Mouse (Mus musculus) forebrain, embryonic 10.5 days (tissue): Measurements from ENCODE around the gene Svs3b. TPM values are rescaled to one million over a fixed set of nuclear protein-coding genes. Genes with fewer than 3 reads are reported as not detected.
"Not testable (repeated sequence)": the region's sequence is repeated elsewhere in the genome, so short reads cannot be mapped to it uniquely, and the experiment has no call there.

Experiments
- DNase-seq: peaks from one replicate; pipeline ENCODE4 v3.0.0-alpha.2; 2017; ENCODE audit warnings: low spot score; ENCODE audit errors: extremely low spot score
- H3K27ac ChIP-seq: fragments of 300-500 bp; sonication (generic); 2 replicates; pipeline ENCODE4 v1.5.1; 2016; ENCODE audit warnings: mild to moderate bottlenecking
- H3K27me3 ChIP-seq: fragments of 300-500 bp; sonication (generic); 2 replicates; pipeline ENCODE4 v1.6.1; 2016; ENCODE audit warnings: mild to moderate bottlenecking; ENCODE audit not compliant: poor library complexity, severe bottlenecking
- H3K36me3 ChIP-seq: fragments of 300-500 bp; sonication (generic); replicated peaks from 2 replicates; pipeline ENCODE4 v1.6.1; 2016; ENCODE audit warnings: mild to moderate bottlenecking, moderate library complexity
- H3K4me1 ChIP-seq: fragments of 300-500 bp; sonication (generic); 2 replicates; pipeline ENCODE4 v1.6.1; 2016
- H3K4me3 ChIP-seq: fragments of 300-500 bp; sonication (generic); 2 replicates; pipeline ENCODE4 v1.5.1; 2016; ENCODE audit warnings: mild to moderate bottlenecking, moderate library complexity
- H3K9me3 ChIP-seq: fragments of 300-500 bp; sonication (generic); 2 replicates; pipeline ENCODE4 v1.6.1; 2016; ENCODE audit warnings: mild to moderate bottlenecking, moderate library complexity
- WGBS: fragments of 180-500 bp; shearing (Covaris S2); methylation state at CpG from one replicate; pipeline ENCODE4 v1.1.7; 2016; 5-methylcytosine and 5-hydroxymethylcytosine counted together
- polyA plus RNA-seq: library from polyadenylated mRNA; unstranded; fragments of >200 nt; fragmentation: Nextera tagmentation; extraction: Ambion mirVana; gene quantifications from 2 replicates; pipeline ENCODE4 v1.2.1, GENCODE M21; 2016

Svs3b gene
- polyA plus RNA-seq: not detected in 2 replicates

DNA sequence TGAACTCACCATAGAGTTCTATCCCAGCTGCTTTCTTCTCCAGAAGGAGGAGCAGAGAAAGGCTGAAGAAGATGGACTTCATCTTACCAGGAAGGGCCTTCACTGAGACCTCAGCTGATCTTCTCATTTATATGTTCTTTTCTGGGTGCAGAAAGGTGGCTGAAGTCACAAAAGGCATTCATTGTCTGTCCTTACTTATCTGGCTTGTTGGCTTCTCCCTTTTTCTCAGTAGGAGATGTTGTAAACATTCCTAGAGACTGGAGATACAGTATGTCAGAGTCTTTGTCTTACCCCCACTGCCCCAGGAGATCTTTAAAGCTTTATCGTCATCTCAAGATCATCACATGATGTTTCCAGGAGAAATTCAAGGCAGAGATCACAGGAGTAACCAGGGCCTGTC is at the start of gene Svs3b:
Svs3b (minus strand) TSS at position 101 of the 400 bp plus-strand sequence.
- H3K4me3 ChIP-seq, H3K36me3 ChIP-seq, H3K9me3 ChIP-seq, H3K27ac ChIP-seq, H3K27me3 ChIP-seq, DNase-seq, H3K4me1 ChIP-seq: not testable (repeated sequence)
- WGBS: 86% methylated on average over 1 of the region's 1 CpGs

GRCm38 (mm10) chr2:164288968-164289367 is 32.5 kb upstream of the Svs3b start, which contains the start of gene Svs3a:
Svs3a (plus strand) TSS chr2:164289268.
- H3K9me3 ChIP-seq, DNase-seq, H3K27ac ChIP-seq, H3K4me1 ChIP-seq, H3K27me3 ChIP-seq, H3K36me3 ChIP-seq, H3K4me3 ChIP-seq: not testable (repeated sequence)
- WGBS: 89% methylated on average over 1 of the region's 1 CpGs

GRCm38 (mm10) chr2:164278359-164278758 is 21.9 kb upstream of the Svs3b start, which contains the start of gene Svs4:
Svs4 (minus strand) TSS chr2:164278459.
- Histone ChIP-seq H3K27ac (no peak within 1 kb of the TSS), H3K4me1 (no peaks in the 10 kb centered on the region), H3K4me3 (no peak within 1 kb of the TSS), H3K36me3 (no peaks in the 10 kb centered on the region), H3K9me3 (no peaks in the 10 kb centered on the region), H3K27me3 (no peaks in the 10 kb centered on the region)
- WGBS: 92% methylated on average over 4 of the region's 4 CpGs
- DNase-seq: no peak

- Histone ChIP-seq H3K27me3 (no peaks in the 10 kb centered on the region), H3K36me3 (no peaks in the 10 kb centered on the region), H3K9me3 (no peaks in the 10 kb centered on the region), H3K4me3 (no peak within 1 kb of the TSS), H3K4me1 (peaks cover 3% of the 10 kb centered on the region; the same call in 1 of the 2 replicates), H3K27ac (no peak within 1 kb of the TSS)
- 89% methylated on average over 3 of the region's 3 CpGs for WGBS
- no peak for DNase-seq
Measured at GRCm38 (mm10) chr2:164238366-164238765, 18.1 kb downstream of the Svs3b start, which contains the start of gene Svs2. Svs2 (minus strand) TSS chr2:164238466.

DNA sequence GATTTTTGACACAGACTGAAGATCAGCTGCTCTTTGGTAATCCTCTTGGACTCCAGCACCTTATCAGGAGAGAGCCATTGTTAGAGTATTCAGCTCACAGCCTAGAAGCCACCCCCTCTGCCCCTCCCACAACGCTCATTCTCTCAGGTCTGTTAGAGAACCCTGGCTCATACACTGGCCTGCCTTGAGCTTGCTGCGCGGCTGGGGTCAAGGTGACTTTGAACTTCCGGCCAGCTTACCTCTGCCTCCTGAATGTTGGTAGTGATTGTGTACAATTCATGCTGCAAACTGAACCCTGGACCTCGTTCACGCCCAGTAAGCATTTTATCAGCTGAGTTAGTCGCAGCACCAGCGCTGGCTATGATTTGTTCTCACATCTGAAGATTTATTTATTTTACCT is 23.8 kb downstream of the Svs3b start:
- H3K27ac ChIP-seq: no peak overlapping the region
- H3K4me3 ChIP-seq: no peak overlapping the region
- H3K9me3 ChIP-seq: no peaks in the 10 kb centered on the region
- no peak for DNase-seq
- no peaks in the 10 kb centered on the region for H3K36me3 ChIP-seq
- 92% methylated on average over 8 of the region's 8 CpGs for WGBS
- H3K27me3 ChIP-seq: no peaks in the 10 kb centered on the region
- H3K4me1 ChIP-seq: no peaks in the 10 kb centered on the region

DNA sequence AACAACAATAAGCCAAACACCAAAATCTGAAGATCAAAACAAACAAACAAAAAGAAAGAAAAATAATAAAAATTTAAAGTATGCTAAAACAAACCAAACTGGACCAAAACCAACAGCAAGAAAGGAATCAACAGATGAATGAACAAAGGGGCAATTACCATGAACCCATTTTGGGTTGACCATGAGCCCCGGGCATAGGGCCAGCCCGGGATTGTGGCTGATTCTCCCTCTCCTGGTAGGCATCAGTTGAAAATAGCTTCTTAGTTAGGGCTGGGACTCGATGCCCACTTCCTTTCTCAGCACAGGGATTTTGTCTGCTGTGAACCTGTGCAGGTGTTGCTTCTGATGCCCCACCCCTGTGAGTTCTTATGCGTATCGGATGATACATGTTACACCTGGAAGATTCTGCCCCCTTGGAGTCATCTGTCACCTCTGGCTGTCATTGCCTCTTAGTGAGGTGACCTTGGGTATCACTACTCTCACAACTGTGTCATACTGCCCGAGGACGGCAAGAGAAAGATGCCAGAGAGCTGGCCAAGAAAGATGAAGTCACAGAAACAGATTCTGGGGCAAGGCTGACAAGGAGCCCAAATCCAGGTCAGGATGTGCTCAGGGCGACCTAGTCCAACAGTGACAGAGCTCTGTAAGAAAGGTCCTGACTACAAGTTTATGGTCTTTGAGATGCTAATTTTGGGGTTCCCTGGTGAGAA is 27.9 kb downstream of the Svs3b start:
- DNase-seq: no peak
- Histone ChIP-seq H3K27ac (no peak overlapping the region), H3K36me3 (no peaks in the 10 kb centered on the region), H3K9me3 (no peaks in the 10 kb centered on the region), H3K4me3 (no peak overlapping the region), H3K4me1 (no peaks in the 10 kb centered on the region), H3K27me3 (no peaks in the 10 kb centered on the region)
- 91% methylated on average over 8 of the region's 8 CpGs for WGBS

- DNase-seq: no peak
- H3K27ac ChIP-seq: no peak within 1 kb of the TSS
- no peaks in the 10 kb centered on the region for H3K27me3 ChIP-seq
- 89% methylated on average over 11 of the region's 11 CpGs for WGBS
- no peaks in the 10 kb centered on the region for H3K9me3 ChIP-seq
- no peak within 1 kb of the TSS for H3K4me3 ChIP-seq
- H3K4me1 ChIP-seq: no peaks in the 10 kb centered on the region
- H3K36me3 ChIP-seq: no peaks in the 10 kb centered on the region
Measured at GRCm38 (mm10) chr2:164221522-164221921, 34.9 kb downstream of the Svs3b start, which contains the start of gene Wfdc15b. Wfdc15b (minus strand) TSS chr2:164221660.

DNA sequence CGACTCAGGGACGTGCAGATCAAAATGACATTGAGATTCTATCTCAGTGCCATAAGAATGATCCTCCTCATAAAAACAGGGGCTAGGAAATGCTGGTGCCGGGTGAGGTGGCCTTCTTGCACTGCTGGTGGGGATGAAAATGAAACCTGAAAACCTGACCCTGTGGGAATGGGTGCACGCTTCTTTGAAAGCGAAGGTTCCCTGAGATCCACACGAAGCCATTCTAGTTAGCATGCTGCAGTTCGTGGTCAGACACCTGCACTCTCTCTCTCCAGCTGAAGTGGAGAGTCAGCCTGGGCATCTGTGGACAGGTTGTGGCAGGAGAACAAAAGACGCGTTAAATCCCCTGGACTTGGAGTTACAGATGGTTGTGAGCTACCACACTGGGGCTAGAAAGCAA is 37.1 kb downstream of the Svs3b start:
- no peaks in the 10 kb centered on the region for H3K36me3 ChIP-seq
- 87% methylated on average over 9 of the region's 9 CpGs for WGBS
- no peak overlapping the region for H3K27ac ChIP-seq
- no peak overlapping the region for H3K4me3 ChIP-seq
- no peaks in the 10 kb centered on the region for H3K9me3 ChIP-seq
- no peaks in the 10 kb centered on the region for H3K27me3 ChIP-seq
- no peaks in the 10 kb centered on the region for H3K4me1 ChIP-seq
- DNase-seq: no peak

- WGBS: 90% methylated on average over 5 of the region's 5 CpGs
- Histone ChIP-seq H3K4me3 (no peak overlapping the region), H3K27ac (no peak overlapping the region), H3K27me3 (no peaks in the 10 kb centered on the region), H3K36me3 (no peaks in the 10 kb centered on the region), H3K9me3 (no peaks in the 10 kb centered on the region), H3K4me1 (no peaks in the 10 kb centered on the region)
- DNase-seq: no peak
Measured at GRCm38 (mm10) chr2:164212711-164213110, 43.7 kb downstream of the Svs3b start.

DNA sequence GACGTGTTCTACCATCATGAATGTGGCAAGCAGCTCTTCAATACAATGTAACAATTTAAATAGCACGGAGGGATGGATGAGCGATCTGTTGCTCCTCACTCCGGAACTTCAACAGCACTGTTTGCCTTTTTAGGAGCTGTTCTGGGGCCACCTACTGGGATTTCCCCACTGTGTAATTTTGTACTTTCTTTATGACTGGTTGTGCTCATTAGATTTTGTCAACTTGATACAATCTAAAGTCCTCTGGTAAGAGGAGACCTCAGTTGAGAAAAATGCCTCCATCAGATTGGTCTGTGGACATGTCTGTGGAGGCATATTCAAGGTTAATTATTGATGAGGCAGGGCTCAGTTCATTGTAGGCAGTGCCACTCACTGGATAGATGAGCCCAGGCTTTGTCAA is 45.5 kb downstream of the Svs3b start:
- 86% methylated on average over 4 of the region's 4 CpGs for WGBS

GRCm38 (mm10) chr2:164206676-164207075 is 49.8 kb downstream of the Svs3b start:
- Histone ChIP-seq H3K36me3 (no peaks in the 10 kb centered on the region), H3K4me3 (no peak overlapping the region), H3K9me3 (no peaks in the 10 kb centered on the region), H3K27me3 (no peaks in the 10 kb centered on the region), H3K4me1 (no peaks in the 10 kb centered on the region), H3K27ac (no peak overlapping the region)
- no peak for DNase-seq
- 82% methylated on average over 4 of the region's 4 CpGs for WGBS

More for the DNA sequence above, 45.5 kb downstream of the Svs3b start:
- Histone ChIP-seq H3K4me3 (no peak overlapping the region), H3K36me3 (no peaks in the 10 kb centered on the region), H3K4me1 (no peaks in the 10 kb centered on the region), H3K9me3 (no peaks in the 10 kb centered on the region), H3K27ac (no peak overlapping the region), H3K27me3 (no peaks in the 10 kb centered on the region)
- DNase-seq: no peak

DNA sequence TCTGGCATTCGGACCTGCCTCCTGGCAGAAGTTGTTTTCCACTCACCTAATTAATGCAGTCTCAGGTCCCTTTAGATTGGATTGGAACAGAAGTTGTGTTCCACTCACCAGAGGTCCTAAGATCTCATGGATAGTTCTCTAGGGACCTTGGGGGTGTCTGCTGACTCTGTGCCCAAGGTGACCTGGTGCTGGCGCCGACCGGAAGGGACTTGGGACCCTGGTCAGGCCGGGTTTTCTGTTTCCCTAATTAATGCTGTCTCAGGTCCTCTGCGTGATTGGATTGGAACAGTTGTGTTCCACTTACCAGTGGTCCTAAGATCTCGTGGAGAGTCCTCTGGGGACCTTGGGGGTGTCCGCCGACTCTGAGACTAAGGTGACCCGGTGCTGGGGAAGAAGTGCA is 50.4 kb downstream of the Svs3b start:
- DNase-seq, H3K36me3 ChIP-seq, H3K4me1 ChIP-seq, H3K4me3 ChIP-seq, H3K9me3 ChIP-seq, H3K27ac ChIP-seq, H3K27me3 ChIP-seq: not testable (repeated sequence)
- 90% methylated on average over 10 of the region's 10 CpGs for WGBS
